Mouse (Mus musculus): ENCODE data around the gene Ccl3.

GRCm38 (mm10) chr11:83631065-83631464 is 18.1 kb downstream of the Ccl3 start:
- TF ChIP-seq POLR2A (IDR thresholded peaks at IDR 0.05; ENCODE audit: extremely low read depth, insufficient read depth, low read length), result no peak
- TF ChIP-seq CTCF (IDR thresholded peaks at IDR 0.05; ENCODE audit: low read depth, low read length), result no peak

Data from liver, adult 2 months (tissue).